Mouse (Mus musculus) c-Kit-positive CD71-positive TER-119-positive erythroid progenitor cells, embryonic 14.5 days (primary cell): ENCODE results near the gene Abl1.

Experiments
- DNase-seq: peaks from one replicate; pipeline ENCODE4 v3.0.0-alpha.2; 2013; ENCODE audit warnings: low spot score

Gene Abl1

DNA sequence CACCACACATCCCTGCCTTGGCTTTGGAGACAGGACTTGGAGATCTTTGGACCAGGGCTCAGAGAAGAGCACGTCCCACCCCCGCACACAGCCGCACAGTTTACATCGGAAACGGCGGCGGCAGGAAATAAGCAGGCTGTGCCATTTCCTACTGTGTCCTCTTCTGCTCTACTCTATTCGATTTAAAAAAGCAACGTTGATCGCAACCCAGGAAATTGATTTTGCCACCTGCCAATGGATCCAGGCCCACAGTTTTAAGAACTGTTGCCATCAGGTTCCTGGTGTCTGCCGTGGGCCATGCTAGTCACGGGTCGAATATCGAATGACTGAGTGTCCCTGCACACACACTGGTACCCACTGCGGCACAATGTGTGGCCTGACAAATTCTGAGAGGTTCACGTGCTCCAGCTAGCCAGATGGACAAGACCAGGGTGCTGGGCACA, 137.3 kb downstream of the Abl1 start:
- DNase-seq, result no peak

DNA sequence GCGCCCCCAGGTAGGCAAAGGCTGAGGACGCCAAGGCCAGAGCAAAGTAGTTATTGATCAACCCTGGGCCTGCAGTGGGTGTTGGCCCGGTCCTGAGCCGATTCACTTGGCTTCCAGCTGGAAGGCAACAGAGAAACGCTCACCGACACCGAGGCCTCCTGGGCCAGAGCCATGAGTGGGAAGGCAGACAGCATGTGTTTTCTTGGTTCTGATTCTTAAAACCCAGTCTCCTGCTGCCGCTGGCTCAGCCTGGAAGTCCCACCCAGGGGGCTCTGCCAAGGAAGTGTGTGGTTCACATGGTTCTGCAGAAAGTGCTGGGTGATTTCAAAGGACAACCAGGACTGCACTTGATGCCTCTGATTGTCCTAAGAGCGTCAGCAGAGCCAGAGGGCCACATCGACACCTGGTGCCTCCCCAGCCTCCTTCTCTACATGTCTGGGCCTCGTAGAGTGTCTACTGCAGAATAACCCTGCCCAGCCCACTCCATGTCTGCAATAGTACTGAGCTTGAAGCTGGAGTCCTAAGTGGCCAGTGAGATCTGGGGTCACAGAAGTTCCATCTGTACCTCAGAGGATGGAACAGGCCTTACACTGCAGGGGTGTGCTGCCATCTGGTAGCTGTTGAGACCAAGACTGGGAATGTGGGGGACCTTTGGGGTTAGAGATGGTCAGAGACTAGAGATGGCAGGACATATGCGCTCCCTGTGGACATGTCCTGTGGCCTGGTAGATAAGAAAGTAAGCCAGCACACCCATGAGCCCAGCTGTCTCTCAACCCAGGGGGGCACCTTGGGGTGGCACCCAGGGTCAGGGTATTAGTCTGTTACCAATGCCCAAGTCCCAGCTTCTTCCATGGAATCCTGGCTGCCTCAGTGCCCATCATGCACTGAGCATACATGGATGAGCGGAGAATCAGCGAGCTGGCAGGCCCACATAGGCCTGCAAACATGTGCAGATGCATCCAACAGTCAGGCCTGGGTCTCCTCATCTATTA, 138.2 kb downstream of the Abl1 start:
- DNase-seq, result no peak

DNA sequence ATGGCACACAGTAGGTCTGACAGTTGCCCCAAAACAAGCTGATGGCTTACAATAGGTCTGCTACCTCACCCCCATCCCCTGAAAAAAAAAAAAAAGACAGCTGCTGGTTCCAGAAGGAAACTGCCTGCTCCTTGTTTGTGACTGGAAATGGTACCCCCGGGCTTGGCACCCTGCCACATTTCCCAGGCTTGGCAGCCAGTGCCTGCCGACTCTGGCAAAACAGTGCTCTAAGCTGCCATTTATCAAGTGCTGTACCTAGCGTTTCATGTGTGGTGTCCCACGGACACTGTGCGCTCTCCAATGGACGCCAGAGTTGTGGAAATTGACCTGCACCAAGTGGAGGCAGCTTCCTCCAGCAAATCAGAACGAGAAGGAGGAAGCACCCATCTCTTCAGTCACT, 139.7 kb downstream of the Abl1 start:
- DNase-seq, result no peak

DNA sequence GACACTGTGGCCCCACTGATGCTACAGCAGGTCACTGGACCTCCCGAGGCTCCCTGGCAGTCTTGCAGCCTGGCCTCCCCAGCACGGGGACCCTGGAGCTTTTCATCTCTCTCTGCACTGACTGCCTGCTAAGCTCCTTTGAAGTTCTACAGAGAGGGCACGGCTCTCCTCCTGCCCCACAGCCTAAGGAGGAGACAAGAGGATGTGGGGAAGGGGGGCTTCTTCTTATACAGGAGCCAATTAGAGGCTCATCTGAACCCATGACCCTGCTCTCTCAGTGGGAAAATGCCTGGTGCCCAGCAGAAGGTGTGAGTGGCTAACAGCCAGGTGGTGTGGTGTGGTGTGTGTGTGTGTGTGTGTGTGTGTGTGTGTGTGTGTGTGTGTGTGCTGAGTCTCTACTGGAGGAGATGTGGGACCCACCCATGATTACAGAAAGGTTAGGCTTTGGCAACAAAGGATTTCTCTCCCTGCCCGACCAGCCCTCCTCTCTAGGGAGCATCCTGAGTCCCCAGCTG, 140.2 kb downstream of the Abl1 start:
- no peak for DNase-seq

DNA sequence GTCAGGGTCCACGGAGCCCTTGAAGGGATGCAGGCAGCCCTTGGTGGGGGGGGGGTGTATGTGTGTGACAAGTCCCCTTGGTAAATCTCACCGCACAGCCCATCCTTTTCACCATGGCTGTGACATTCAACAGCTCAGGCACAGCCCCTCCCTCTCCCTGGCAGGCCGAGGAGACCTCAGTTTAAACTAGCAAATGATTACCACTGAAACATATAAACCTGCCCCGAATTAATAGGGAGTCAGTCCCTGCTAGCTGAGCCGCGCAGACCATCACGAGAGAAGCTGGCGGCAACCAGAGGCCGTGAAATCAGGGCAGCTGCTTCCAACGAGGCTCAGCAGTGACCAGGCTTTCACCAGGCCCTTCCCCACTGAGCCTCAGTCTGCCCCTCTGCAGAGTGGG, 147.9 kb downstream of the Abl1 start:
- DNase-seq, result no peak

DNA sequence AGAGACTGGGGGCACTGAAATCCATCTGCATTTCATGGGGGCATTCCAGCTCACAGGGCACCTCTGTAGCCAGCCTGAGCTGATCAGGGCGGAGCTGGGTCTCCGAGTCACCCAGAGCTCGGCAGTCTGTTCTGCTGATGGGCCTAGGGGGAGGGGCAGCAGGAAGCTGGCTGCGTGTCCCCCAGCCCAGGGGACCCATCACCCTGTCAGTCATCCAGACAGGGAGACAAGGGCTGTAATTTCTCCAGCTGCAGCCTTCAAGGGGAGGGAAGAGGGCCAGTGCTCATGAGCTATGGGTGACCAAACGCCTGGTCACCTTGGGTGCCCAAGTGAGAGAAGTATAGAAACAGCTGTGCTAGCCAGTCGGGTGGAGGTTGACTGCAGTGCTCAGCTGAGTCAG, 148.8 kb downstream of the Abl1 start:
- no peak for DNase-seq

DNA sequence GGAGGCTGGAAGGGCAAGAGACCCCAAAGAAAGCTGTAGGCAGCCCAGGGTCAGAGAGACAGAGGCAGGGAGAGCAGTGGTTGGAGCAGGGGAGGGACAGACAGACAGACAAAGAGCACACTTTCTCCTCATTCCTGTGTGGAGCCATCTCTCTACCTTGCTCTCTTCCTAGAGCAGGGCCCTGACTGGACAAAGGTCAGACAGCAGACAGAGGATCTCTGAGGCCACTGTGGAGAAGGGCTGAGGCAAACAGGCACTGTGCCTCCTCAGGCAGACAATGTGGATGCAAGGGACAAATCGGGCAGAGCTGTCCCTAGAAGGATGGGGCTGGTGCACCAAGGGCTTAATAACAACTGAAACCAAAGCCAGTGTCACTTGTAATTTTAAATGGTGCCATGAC, 150.7 kb downstream of the Abl1 start:
- DNase-seq, result no peak

DNA sequence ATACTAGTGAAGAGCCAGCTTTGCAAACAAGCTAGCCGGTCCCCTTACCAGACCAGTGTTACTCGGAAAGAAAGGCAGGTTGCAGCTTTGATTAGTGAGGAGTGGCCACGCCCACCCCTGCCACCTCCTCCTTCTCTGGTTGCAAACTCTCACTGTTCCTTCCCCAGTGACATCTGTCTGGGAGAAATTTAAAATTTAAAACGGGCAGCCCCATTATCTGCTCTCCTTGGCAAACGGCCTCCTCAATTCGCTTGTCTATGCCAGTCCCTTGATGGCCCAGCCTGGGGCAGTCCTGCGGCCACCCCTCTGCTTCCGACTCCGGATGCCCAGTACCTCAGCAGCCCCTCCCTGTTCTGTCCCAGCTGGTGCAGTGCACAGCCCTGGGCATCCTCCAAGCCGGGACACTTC, 156.6 kb downstream of the Abl1 start:
- DNase-seq, result no peak

DNA sequence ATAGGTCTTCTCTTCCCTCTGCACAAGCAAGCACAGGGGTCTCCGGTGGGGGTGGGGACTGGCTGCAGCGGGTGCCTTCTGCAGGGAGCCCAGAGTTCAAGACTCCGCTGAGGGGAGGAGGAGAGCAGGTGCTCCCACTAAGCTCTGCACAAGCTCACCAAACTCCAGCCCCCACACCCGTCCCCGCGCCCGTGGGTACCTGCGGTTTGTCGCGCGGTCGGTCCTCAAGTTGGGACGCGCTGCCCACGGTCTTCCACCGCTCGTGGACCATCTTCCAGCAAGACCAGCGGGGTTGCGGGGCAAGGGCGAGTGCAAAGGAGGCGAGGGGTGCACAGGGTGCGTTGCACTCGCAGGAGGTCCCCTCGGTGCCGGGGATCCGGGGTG, 157.3 kb downstream of the Abl1 start:
- DNase-seq, result no peak

DNA sequence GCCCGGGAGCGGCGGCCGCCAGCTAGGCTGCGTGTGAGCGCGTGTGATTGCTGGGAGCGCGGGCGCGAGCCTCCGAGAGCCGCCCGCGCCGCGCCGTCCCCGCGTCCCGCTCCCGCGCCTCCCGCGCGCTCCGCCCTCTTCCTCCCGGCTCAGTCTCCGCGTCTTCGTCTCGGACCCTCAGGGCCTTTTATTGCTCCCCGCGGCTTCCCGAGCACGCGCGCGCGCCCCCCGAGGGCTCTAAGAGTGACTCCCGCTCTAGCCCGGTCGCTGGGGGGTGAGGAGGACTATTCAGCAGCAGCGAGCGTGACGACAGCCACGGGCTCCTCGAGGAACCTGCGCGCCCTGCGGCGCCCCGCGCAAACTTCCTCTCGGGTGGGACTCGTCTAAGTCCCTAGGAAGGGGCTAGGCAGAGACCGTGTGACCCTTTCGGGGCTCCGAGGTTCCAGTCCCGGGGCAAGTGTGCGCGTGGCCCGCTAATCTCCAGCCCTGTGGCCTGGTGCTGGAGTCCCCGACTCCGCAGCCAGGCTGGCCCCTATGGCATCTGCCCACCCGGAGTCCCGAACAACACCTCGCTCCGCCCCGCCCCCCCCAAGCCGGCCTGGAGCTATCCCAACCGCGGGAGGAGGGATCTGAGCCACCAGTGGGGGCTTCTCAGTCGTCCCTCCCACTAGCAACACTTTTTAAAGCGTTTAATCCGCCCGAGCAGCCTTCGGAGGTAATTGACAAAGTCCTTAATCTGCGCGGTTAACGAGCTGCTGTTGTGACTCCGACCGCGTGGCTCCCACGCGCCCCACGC, 157.9 kb downstream of the Abl1 start, which contains the start of gene Fibcd1:
Gene Fibcd1, minus strand, starts transcription at position 110 of the 796 bp plus-strand sequence.
- no peak for DNase-seq

DNA sequence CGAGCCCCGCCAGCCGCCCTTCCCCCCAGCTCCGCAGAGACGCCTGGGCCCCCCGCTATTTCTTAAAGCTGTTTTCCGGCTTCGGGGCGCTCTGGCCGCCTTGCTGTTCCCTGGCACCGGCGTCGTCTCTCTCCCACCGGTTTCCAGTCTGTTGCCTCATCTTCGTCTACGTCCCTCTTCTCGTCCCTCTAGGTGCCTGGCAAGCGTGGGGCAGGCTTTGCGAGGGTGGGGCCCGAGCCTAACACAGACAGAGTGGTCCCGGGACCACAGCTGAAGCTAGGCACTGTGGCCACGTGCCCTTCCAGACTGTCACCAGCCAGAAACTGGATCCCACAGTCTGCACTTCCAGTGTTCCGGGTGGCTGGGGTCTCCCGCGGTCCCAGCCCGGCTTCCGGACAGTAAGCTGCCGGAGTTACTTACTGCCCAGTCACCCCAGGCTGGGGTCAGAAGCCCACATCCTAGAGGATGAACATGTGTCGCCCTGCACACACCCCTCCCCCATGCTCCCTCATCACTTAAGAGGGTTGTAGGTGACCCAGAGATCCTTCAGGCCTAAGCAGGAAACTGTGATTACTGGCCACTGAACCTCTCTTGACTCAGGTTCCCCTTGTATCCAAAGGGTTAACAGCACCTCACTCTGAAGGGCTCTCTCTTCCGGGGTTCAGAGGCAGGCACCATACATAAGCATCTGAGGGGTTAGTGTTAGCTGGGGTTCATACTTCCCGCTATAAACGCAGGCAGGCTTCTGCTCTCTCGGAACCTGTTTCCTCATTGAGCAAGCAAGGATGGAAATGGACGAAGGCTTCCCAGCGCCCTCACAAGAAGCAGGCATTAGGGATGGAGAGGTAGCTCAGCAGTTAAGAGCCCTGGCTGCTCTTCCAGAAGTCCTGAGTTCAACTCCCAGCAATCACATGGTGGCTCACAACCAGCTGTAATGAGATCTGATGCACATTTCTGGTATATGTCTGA, 158.8 kb downstream of the Abl1 start:
- DNase-seq, result no peak

DNA sequence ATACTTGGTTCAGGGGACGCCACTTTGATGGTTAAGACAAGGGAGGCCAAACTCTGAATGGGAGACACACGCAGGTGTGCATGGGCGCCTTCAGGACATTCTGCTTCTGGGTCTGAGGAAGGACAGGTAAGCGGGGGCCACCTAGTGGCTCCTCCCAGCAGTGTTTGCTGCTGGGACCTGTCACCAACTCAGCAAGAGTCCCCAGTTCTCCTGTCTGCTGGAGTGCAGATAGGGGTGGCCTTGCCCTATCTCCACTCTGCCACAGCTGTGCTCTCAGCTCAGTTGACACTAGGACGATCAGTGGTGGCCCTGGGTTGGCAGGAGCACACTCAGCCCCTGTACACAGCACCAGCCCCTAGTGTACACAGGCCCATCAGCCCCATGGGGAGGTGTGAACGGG, 159.7 kb downstream of the Abl1 start:
- DNase-seq, result peak; percentile 31

DNA sequence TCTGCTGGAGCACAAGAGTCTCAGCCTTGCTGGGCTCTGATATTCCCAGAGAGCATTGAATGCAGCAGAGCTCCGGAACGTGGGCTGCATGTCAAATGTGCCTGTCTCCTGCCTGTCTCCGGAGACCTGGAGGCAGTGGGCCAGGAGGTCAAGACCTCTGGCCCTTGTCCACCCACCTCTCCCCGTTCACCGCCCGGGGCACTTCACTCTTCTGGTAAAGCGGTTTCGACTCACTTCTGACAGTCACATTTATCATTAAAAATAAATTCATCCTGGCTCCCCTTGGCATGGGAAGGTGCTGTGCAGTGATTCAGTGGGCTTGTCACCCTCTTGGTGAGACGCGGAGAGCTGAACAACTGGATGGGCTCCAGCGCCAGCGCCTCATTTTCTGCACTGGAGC, 162.0 kb downstream of the Abl1 start:
- DNase-seq, result no peak
